Mouse (Mus musculus) central nervous system, embryonic 14 days (tissue): Measurements from ENCODE around the gene Slc47a2. TPM values are rescaled to one million over a fixed set of nuclear protein-coding genes. Genes with fewer than 3 reads are reported as not detected.

Source experiments
- polyA plus RNA-seq: library from polyadenylated mRNA; depleted of rRNA; stranded (reverse); fragments of >200 nt; gene quantifications from 2 replicates; pipeline ENCODE4 v1.2.3, GENCODE M21; 2012; rRNA removed

Slc47a2 gene
- polyA plus RNA-seq = 0.02 and 0.10 TPM in 2 replicates

DNA sequence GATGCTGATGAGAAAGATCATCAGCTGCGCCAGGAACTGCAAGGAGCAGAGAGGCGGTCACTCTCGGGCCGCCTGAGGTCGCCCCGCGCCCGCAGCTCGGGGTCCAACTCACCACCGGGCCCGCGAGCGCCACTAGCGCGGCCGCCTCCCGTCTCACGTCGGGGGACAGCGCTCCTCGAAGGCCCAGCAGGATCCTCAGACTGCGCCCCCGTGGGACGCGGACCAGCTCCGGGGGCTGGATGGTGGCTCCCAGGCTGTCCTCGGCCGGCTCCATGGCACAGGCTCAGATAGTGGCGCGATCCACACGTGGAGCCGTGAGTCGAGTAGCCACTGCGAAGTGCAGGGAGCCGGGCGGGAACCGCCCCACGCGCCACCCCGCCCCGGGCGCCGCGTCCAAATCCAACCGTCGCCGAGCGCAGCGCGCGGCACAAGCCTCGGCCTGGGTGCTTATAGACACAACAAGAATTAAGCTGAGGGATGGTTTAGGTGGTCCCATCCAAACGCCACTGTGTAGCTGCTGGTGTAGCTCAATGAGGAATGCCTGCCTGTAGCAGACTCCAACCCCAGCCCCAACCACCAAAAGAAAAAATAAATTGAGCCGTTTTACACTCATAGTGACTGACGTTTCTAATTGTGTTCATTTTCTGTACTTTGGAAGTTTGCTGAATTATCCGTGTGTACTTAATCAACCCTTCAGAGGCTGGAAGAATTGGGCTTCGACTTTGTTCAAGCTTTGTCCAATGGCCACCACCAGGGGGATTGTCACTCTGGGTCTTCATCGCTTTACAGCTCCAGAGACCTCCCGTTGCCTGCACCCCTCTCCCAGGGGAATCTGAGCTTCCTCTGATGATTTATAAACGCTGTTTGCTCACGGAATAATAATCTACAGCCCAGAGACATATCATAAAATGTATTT lies at the start of gene Slc47a2:
TSS of gene Slc47a2 (minus strand) at position 356 of the 916 bp plus-strand sequence.

DNA sequence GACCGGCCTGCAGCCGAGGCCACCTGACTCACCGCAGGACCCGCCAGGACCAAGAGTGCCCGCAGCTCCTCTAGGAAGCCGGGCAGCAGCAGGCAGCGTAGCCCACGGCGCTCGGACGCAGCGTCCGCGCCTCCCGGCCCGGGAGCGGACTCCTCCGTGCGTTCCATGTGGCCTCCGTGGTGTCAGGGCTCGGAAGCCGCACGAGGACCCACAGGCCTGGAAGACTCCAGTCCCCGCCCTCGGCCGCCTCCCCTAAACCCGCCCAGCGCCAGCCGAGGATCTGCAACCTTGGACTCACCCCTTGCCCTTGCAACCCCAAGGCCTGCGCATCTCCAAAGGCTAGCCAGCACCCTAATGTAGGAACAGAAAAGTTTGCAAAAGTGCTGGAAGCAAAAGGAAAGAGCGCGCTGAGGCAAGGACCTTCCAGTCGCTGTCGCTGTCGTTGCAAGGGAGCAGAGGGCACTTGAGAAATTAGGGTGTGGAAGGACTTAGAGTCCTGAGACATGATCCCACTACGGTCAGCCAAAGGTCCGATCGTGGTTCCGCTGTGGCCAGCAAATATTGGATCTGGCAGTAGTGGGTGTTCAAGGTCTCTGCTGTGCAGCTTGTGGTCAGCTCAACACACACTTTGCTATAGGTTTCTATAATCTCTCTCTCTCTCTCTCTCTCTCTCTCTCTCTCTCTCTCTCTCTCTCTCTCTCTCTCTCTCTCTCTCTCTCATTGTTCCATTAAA lies 35.4 kb upstream of the Slc47a2 start, which contains the start of gene Slc47a1:
TSS of gene Slc47a1 (minus strand) at position 465 of the 733 bp plus-strand sequence.

DNA sequence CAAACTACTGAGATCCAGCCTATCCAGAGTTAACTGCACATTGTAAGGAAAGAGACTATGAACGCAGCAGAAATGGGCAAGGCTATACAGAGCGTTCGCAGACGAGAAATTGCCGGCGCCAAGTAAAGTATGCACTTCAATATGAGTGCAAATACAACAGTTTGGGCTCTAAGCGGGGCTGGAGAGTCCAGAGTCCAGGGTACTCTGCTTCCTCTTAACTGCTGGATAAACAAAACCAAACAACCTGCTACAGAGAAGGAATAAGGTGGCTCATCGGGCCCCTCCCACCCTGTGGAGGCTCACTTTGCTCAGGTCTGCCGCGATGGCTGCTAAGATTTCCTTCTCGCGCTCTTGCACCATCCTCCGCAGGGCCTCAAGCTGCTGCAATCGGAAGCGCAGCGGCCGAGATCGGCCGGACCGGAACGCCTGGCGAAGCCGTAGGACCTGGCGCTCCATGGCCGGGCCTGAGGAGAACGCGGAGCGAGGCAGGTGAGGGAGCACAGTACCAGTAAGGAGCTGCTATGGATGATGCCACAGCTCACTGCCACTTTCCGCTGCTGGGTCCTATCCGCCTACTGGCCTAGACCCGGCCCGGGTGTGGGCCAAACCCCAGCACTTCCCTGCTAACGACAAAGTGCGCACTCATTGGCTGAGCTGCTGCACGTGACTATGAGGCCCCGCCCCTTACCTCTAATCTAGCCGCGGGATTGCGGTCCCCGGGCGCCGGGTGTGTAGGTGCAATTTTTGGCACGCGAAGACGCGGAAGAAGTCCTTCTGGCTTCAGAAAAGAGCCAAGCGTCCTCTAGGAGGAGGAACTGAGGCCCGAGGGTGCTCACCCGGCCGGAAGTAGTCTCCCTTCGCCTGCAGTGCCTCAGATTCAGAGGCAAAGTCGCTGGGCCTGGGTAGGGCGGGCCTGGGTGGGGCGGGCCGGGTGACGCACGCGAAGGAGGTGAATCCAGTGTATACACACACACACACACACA lies 75.8 kb downstream of the Slc47a2 start, which contains the start of gene Aldh3a2:
TSS of gene Aldh3a2 (minus strand) at position 914 of the 983 bp plus-strand sequence.

Other genes starting within 250 kb of the Slc47a2 start
- 1.9 and 2.3 TPM in 2 replicates for gene Tnfrsf13b, start 216.1 kb downstream of the Slc47a2 start, polyA plus RNA-seq
- gene Usp22, start 167.8 kb downstream of the Slc47a2 start, polyA plus RNA-seq = 242 and 252 TPM in 2 replicates
- 0.04 and 0.19 TPM in 2 replicates for gene Aldh3a1, start 135.3 kb downstream of the Slc47a2 start, polyA plus RNA-seq
- gene Aldh3a2, start 75.4 kb downstream of the Slc47a2 start, polyA plus RNA-seq = 33.2 and 33.3 TPM in 2 replicates
- 0.29 and 0.36 TPM in 2 replicates for gene Slc47a1, start 35.5 kb upstream of the Slc47a2 start, polyA plus RNA-seq
- gene Rnf112, start 111.3 kb upstream of the Slc47a2 start, polyA plus RNA-seq = 67.9 TPM in 2 replicates
- gene Mfap4, start 142.6 kb upstream of the Slc47a2 start, polyA plus RNA-seq = 116 and 195 TPM in 2 replicates
- gene Mapk7, start 151.5 kb upstream of the Slc47a2 start, polyA plus RNA-seq = 114 and 118 TPM in 2 replicates
- gene B9d1, start 162.3 kb upstream of the Slc47a2 start, polyA plus RNA-seq = 50.0 and 58.5 TPM in 2 replicates
- 54.7 and 58.4 TPM in 2 replicates for gene Epn2, start 236.8 kb upstream of the Slc47a2 start, polyA plus RNA-seq